Mouse (Mus musculus) kidney, postnatal 0 days (tissue): ENCODE measurements at regions not wholly inside any gene's neighbourhood (a gene's known extent, or its start where the extent isn't known, plus 50 kb on each side); places are given as distances from the start of the nearest gene placed in this dataset.

Experiments used
- ATAC-seq: fragments of 200-750 bp; cut with Nextera tagmentation; replicated peaks from 2 replicates; pipeline ENCODE4 v1.8.0; 2017; ENCODE audit warnings: low read depth, moderate number of reproducible peaks, moderate TSS enrichment, moderate library complexity; ENCODE audit not compliant: low FRiP score
- DNase-seq: peaks from one replicate; pipeline ENCODE4 v3.0.0-alpha.2; 2016; ENCODE audit warnings: low spot score
- H3K27ac ChIP-seq: fragments of 300-500 bp; sonication (generic); 2 replicates; pipeline ENCODE4 v1.5.1; 2014; ENCODE audit warnings: mild to moderate bottlenecking
- H3K27me3 ChIP-seq: fragments of 300-500 bp; sonication (generic); 2 replicates; pipeline ENCODE4 v1.6.1; 2014; ENCODE audit warnings: low read length, mixed read lengths; ENCODE audit not compliant: insufficient read depth
- H3K36me3 ChIP-seq: fragments of 300-500 bp; sonication (generic); 2 replicates; pipeline ENCODE4 v1.6.1; 2014; ENCODE audit warnings: low read length, mixed read lengths; ENCODE audit not compliant: insufficient read depth
- H3K4me1 ChIP-seq: fragments of 300-500 bp; sonication (generic); replicated peaks from 2 replicates; pipeline ENCODE4 v1.6.1; 2014; ENCODE audit warnings: antibody characterized with exemption, low read length, mixed read lengths; ENCODE audit not compliant: insufficient read depth
- H3K4me2 ChIP-seq: fragments of 300-500 bp; sonication (generic); 2 replicates; pipeline ENCODE4 v1.6.1; 2014; ENCODE audit warnings: mild to moderate bottlenecking, low read length, moderate library complexity, mixed read lengths
- H3K4me3 ChIP-seq: fragments of 300-500 bp; sonication (generic); replicated peaks from 2 replicates; pipeline ENCODE4 v1.5.1; 2014; ENCODE audit warnings: low read depth, low read length
- H3K9ac ChIP-seq: fragments of 300-500 bp; sonication (generic); 2 replicates; pipeline ENCODE4 v1.6.1; 2014; ENCODE audit warnings: low read depth, low read length
- H3K9me3 ChIP-seq: fragments of 300-500 bp; sonication (generic); replicated peaks from 2 replicates; pipeline ENCODE4 v1.6.1; 2016; ENCODE audit warnings: low read length, inconsistent platforms, mixed read lengths
- CTCF ChIP-seq: IDR thresholded peaks from 2 replicates; pipeline ENCODE4 v1.5.1; 2016; ENCODE audit warnings: antibody characterized with exemption, low read depth, mild to moderate bottlenecking, moderate library complexity
- WGBS: fragments of 180-500 bp; shearing (Covaris S2); extraction: QIAGEN DNeasy Blood & Tissue Kit; methylation state at CpG from one replicate; pipeline ENCODE4 v1.1.7; 2014; 5-methylcytosine and 5-hydroxymethylcytosine counted together

GRCm38 (mm10) chr13:107861384-107862134 lies 182.7 kb upstream of the Smim15 start:
- Histone ChIP-seq H3K4me2 (no peak overlapping the region), H3K27ac (no peak overlapping the region), H3K9ac (no peak overlapping the region), H3K36me3 (no peaks in the 10 kb centered on the region), H3K9me3 (no peaks in the 10 kb centered on the region), H3K4me1 (0 out of 2 replicates have a peak, but pooled peaks cover 13% of the 10 kb centered on the region), H3K27me3 (no peaks in the 10 kb centered on the region), H3K4me3 (no peak overlapping the region)
- 79% methylated on average over 17 of the region's 17 CpGs for WGBS
- no peak for ATAC-seq
- no peak for TF ChIP-seq CTCF
- DNase-seq: no peak

DNA sequence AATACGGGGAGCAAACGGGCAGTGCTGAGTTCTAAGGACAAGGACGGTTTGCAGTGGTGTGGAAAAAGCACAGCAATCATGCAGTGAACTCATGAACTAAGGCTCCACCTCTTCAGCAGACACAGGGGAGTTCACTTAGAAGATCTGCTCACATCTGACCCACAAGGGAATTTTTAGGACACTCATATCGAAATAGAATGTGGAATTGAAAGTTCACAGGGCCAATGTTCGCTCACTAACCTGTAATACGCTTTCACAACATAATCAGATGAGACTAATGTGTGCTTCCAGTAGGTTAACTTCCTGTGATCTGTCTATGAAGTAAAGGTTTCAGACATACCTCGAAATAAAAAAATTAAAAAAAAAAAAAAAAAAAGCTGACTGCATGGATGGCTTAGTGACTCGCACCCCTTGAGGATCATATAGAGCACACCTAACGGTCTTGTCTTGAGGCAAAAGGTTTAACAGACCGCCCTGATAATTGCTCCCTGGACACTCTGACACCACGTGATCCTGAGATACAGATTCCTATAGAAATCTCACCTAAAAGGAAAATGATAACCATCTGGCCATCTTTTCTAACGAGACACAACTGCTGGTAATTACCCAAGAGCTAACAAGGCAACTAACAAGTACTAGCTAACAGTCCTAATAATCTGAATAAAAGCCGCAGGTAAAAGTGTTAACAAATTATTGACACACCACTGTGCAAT lies 187.0 kb upstream of the Smim15 start:
- DNase-seq (no peak), ATAC-seq (no peak)
- no peak overlapping the region for H3K4me3 ChIP-seq
- no peaks in the 10 kb centered on the region for H3K4me1 ChIP-seq
- no peaks in the 10 kb centered on the region for H3K27me3 ChIP-seq
- WGBS: 73% methylated on average over 13 of the region's 13 CpGs
- H3K27ac ChIP-seq: no peak overlapping the region
- H3K4me2 ChIP-seq: no peak overlapping the region
- H3K36me3 ChIP-seq: no peaks in the 10 kb centered on the region
- H3K9ac ChIP-seq: no peak overlapping the region
- H3K9me3 ChIP-seq: no peaks in the 10 kb centered on the region
- no peak for TF ChIP-seq CTCF

GRCm38 (mm10) chr13:107850907-107851560 lies 193.2 kb upstream of the Smim15 start:
- ATAC-seq: no peak

GRCm38 (mm10) chr13:107848871-107849270 lies 195.4 kb upstream of the Smim15 start:
- Histone ChIP-seq H3K4me2 (no peak overlapping the region), H3K27ac (no peak overlapping the region), H3K9ac (no peak overlapping the region), H3K36me3 (no peaks in the 10 kb centered on the region), H3K27me3 (no peaks in the 10 kb centered on the region), H3K9me3 (no peaks in the 10 kb centered on the region), H3K4me1 (peaks cover 23% of the 10 kb centered on the region), H3K4me3 (no peak overlapping the region)
- no peak for TF ChIP-seq CTCF
- DNase-seq (no peak), ATAC-seq (no peak)
- WGBS: 55% methylated on average over 7 of the region's 7 CpGs

More at GRCm38 (mm10) chr13:107850907-107851560, 193.2 kb upstream of the Smim15 start:
- TF ChIP-seq CTCF: peak; percentile 43; the same call in 1 of the 2 replicates
- Histone ChIP-seq H3K4me2 (no peak overlapping the region), H3K27me3 (no peaks in the 10 kb centered on the region), H3K4me3 (no peak overlapping the region), H3K9ac (no peak overlapping the region), H3K4me1 (peaks cover 18% of the 10 kb centered on the region), H3K27ac (no peak overlapping the region), H3K9me3 (no peaks in the 10 kb centered on the region), H3K36me3 (no peaks in the 10 kb centered on the region)
- DNase-seq: no peak
- WGBS: 53% methylated on average over 8 of the region's 8 CpGs

DNA sequence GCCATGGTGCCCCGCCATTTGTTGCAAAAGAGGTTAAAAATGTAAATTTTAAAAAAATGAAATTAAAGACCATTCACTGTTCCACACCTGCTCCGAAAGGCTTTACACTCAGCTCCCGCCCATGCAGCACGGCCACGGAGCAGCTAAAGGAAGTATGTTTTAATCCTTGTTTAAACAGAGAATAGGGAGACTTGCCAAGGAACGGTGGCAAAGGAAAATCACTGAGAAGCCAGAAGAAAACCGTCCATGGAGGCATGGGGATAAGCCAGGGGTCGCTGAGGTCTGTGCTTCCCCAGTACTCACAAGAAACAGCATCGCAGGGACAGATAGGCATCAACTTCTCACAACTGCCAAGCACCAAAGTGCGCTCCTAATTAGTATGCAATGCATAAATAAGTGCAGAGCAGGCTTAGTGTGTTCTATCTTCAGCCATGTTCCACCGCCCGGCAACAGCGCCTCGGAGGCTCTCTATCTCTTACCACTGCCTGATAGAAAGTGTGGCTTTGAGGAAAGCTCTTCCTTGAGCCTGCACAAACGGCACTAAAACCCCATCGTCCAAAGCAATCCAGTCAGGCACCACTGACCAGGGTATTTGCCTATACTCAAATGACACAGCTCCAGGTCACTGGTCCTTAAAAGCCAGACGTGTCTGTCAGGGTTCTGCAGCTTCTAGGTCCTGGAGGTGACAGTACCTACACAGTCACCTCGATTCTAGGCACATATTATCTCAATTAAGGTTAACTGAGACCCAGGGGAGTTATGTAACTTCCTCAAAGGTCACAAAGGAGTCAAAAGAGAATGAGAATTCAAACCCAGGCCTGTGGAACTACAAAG lies 196.8 kb upstream of the Smim15 start:
- no peaks in the 10 kb centered on the region for H3K36me3 ChIP-seq
- ATAC-seq (peak; percentile 71), DNase-seq (peak; percentile 75)
- H3K27ac ChIP-seq: peak overlapping the region; percentile 38
- no peak overlapping the region for H3K4me3 ChIP-seq
- H3K9me3 ChIP-seq: no peaks in the 10 kb centered on the region
- H3K27me3 ChIP-seq: no peaks in the 10 kb centered on the region
- no peak for TF ChIP-seq CTCF
- H3K9ac ChIP-seq: peak overlapping the region; percentile 0; the same call in 1 of the 2 replicates
- peak overlapping the region; percentile 48 for H3K4me2 ChIP-seq
- 23% methylated on average over 18 of the region's 18 CpGs for WGBS
- peaks cover 26% of the 10 kb centered on the region for H3K4me1 ChIP-seq
